Mouse (Mus musculus) CH12.LX (cell line): Measurements from ENCODE around the gene Pfdn2. TPM values are rescaled to one million over a fixed set of nuclear protein-coding genes. Genes with fewer than 3 reads are reported as not detected.

Source experiments
- DNase-seq: peaks from one replicate; pipeline ENCODE4 v3.0.0-alpha.2; 2013; ENCODE audit errors: extremely low read depth
- H3K27ac ChIP-seq: 2 replicates; pipeline ENCODE4 v1.5.1; 2012; ENCODE audit warnings: low read depth, mild to moderate bottlenecking, control low read depth, moderate library complexity; ENCODE audit not compliant: insufficient read depth
- H3K27me3 ChIP-seq: replicated peaks from 2 replicates; pipeline ENCODE3; 2012; ENCODE audit warnings: inconsistent platforms
- H3K36me3 ChIP-seq, 2 experiments: replicated peaks in 1 of 2; 2 replicates each; pipeline versions ENCODE3 to v1.6.1; 2012; ENCODE audit warnings: inconsistent platforms in 1 of 2, low read length in 1 of 2, mild to moderate bottlenecking in 1 of 2, mixed read lengths in 1 of 2, moderate library complexity in 1 of 2; ENCODE audit not compliant: control insufficient read depth in 1 of 2, insufficient read depth in 1 of 2
- H3K4me1 ChIP-seq, 2 experiments: 2 replicates each; pipeline ENCODE4 v1.6.1; 2012; ENCODE audit warnings: inconsistent platforms in 1 of 2, moderate library complexity in 1 of 2; ENCODE audit not compliant: insufficient read depth in 2 of 2, control insufficient read depth in 1 of 2
- H3K4me2 ChIP-seq: 2 replicates; pipeline ENCODE4 v1.6.1; 2012; ENCODE audit warnings: low read depth, mild to moderate bottlenecking, control low read depth; ENCODE audit not compliant: poor library complexity, insufficient read depth, severe bottlenecking
- H3K4me3 ChIP-seq, 3 experiments: fragments of 150-350 bp in 1 of 3; sonication (generic) in 1 of 3; replicated peaks in 1 of 3; 2 replicates each; pipeline versions ENCODE3 to v1.5.1; 2011 to 2012; ENCODE audit warnings: low read depth in 2 of 3, low read length in 2 of 3, mild to moderate bottlenecking in 2 of 3, moderate library complexity in 2 of 3, control low read depth in 1 of 3, improper control_type of control experiment in 1 of 3, inconsistent platforms in 1 of 3, mixed read lengths in 1 of 3; ENCODE audit not compliant: poor library complexity in 1 of 3
- H3K79me2 ChIP-seq: replicated peaks from 2 replicates; pipeline ENCODE4 v1.6.1; 2012; ENCODE audit warnings: mild to moderate bottlenecking, moderate library complexity; ENCODE audit not compliant: control insufficient read depth, poor library complexity, insufficient read depth, severe bottlenecking; ENCODE audit errors: extremely low read depth
- H3K9ac ChIP-seq: 2 replicates; pipeline ENCODE4 v1.6.1; 2012; ENCODE audit warnings: low read depth, mild to moderate bottlenecking, control low read depth, moderate library complexity; ENCODE audit not compliant: insufficient read depth
- H3K9me3 ChIP-seq: replicated peaks from 2 replicates; pipeline ENCODE3; 2012; ENCODE audit warnings: low read length, inconsistent platforms, mixed read lengths
- CHD1 ChIP-seq: IDR thresholded peaks from 2 replicates; pipeline ENCODE4 v1.6.1; 2012; ENCODE audit warnings: low read depth, low read length, improper control_type of control experiment, inconsistent platforms
- CHD2 ChIP-seq: IDR thresholded peaks from 2 replicates; pipeline ENCODE4 v1.6.1; 2011; ENCODE audit warnings: low read length, improper control_type of control experiment
- E2F4 ChIP-seq: IDR thresholded peaks from 2 replicates; pipeline ENCODE4 v1.6.1; 2011; ENCODE audit warnings: low read depth, low read length, improper control_type of control experiment; ENCODE audit not compliant: insufficient replicate concordance
- ELF1 ChIP-seq: IDR thresholded peaks from 2 replicates; pipeline ENCODE4 v1.6.1; 2014; ENCODE audit warnings: low read depth, mild to moderate bottlenecking, inconsistent platforms, low read length, improper control_type of control experiment
- GABPA ChIP-seq: IDR thresholded peaks from 2 replicates; pipeline ENCODE4 v1.6.1; 2012; ENCODE audit warnings: low read depth, low read length, improper control_type of control experiment, inconsistent platforms; ENCODE audit not compliant: insufficient replicate concordance
- HCFC1 ChIP-seq: IDR thresholded peaks from 2 replicates; pipeline ENCODE4 v1.6.1; 2012; ENCODE audit warnings: low read depth, mild to moderate bottlenecking, inconsistent platforms, low read length, improper control_type of control experiment
- IRF4 ChIP-seq: IDR thresholded peaks from 2 replicates; pipeline ENCODE4 v1.6.1; 2014; ENCODE audit warnings: low read depth, mild to moderate bottlenecking, inconsistent platforms, low read length, improper control_type of control experiment
- JUND ChIP-seq: conservative IDR thresholded peaks from 2 replicates; pipeline ENCODE4 v1.6.1; 2011; ENCODE audit warnings: low read depth, low read length, improper control_type of control experiment
- KAT2A ChIP-seq: IDR thresholded peaks from 2 replicates; pipeline ENCODE4 v1.6.1; 2012; ENCODE audit warnings: low read length, improper control_type of control experiment, inconsistent platforms; ENCODE audit not compliant: insufficient replicate concordance
- MAFK ChIP-seq: IDR thresholded peaks from 2 replicates; pipeline ENCODE4 v1.6.1; 2011; ENCODE audit warnings: low read length, improper control_type of control experiment; ENCODE audit not compliant: insufficient replicate concordance
- MAX ChIP-seq: IDR thresholded peaks from 2 replicates; pipeline ENCODE4 v1.6.1; 2011; ENCODE audit warnings: low read length, improper control_type of control experiment
- MAZ ChIP-seq: IDR thresholded peaks from 2 replicates; pipeline ENCODE4 v1.6.1; 2012; ENCODE audit warnings: low read depth, mild to moderate bottlenecking, inconsistent platforms, low read length, improper control_type of control experiment, moderate library complexity
- MEF2A ChIP-seq: IDR thresholded peaks from 2 replicates; pipeline ENCODE4 v1.6.1; 2014; ENCODE audit warnings: low read depth, mild to moderate bottlenecking, inconsistent platforms, low read length, improper control_type of control experiment, borderline replicate concordance
- MXI1 ChIP-seq: IDR thresholded peaks from 2 replicates; pipeline ENCODE4 v1.6.1; 2011; ENCODE audit warnings: mild to moderate bottlenecking, low read depth, low read length, improper control_type of control experiment
- MYC ChIP-seq: IDR thresholded peaks from 2 replicates; pipeline ENCODE4 v1.6.1; 2011; ENCODE audit warnings: low read depth, mild to moderate bottlenecking, improper control_type of control experiment, low read length
- NELFE ChIP-seq: IDR thresholded peaks from 2 replicates; pipeline ENCODE4 v1.6.1; 2011; ENCODE audit warnings: low read depth, low read length, improper control_type of control experiment
- NRF1 ChIP-seq: IDR thresholded peaks from 2 replicates; pipeline ENCODE4 v1.6.1; 2014; ENCODE audit warnings: low read depth, mild to moderate bottlenecking, inconsistent platforms, low read length, improper control_type of control experiment, moderate library complexity
- POLR2A ChIP-seq: IDR thresholded peaks from 2 replicates; pipeline ENCODE4 v1.6.1; 2011; ENCODE audit warnings: low read depth, mild to moderate bottlenecking, improper control_type of control experiment, low read length
- POLR2AphosphoS2 ChIP-seq: IDR thresholded peaks from 2 replicates; pipeline ENCODE4 v1.6.1; 2011; ENCODE audit warnings: low read depth, low read length, improper control_type of control experiment
- RCOR1 ChIP-seq: conservative IDR thresholded peaks from 2 replicates; pipeline ENCODE4 v1.6.1; 2012; ENCODE audit warnings: low read depth, mild to moderate bottlenecking, inconsistent platforms, low read length, improper control_type of control experiment
- SIN3A ChIP-seq: IDR thresholded peaks from 2 replicates; pipeline ENCODE4 v1.6.1; 2012; ENCODE audit warnings: low read length, improper control_type of control experiment, inconsistent platforms
- SMC3 ChIP-seq: IDR thresholded peaks from 2 replicates; pipeline ENCODE4 v1.6.1; 2011; ENCODE audit warnings: low read depth, low read length, improper control_type of control experiment
- TBP ChIP-seq: conservative IDR thresholded peaks from 2 replicates; pipeline ENCODE4 v1.6.1; 2011; ENCODE audit warnings: low read depth, low read length, improper control_type of control experiment
- TCF12 ChIP-seq: IDR thresholded peaks from 2 replicates; pipeline ENCODE4 v1.6.1; 2014; ENCODE audit warnings: low read depth, mild to moderate bottlenecking, inconsistent platforms, low read length, improper control_type of control experiment
- UBTF ChIP-seq: IDR thresholded peaks from 2 replicates; pipeline ENCODE4 v1.6.1; 2012; ENCODE audit warnings: low read depth, mild to moderate bottlenecking, inconsistent platforms, low read length, improper control_type of control experiment, moderate library complexity
- USF1 ChIP-seq: IDR thresholded peaks from 2 replicates; pipeline ENCODE4 v1.6.1; 2014; ENCODE audit warnings: low read depth, mild to moderate bottlenecking, inconsistent platforms, low read length, improper control_type of control experiment
- USF2 ChIP-seq: conservative IDR thresholded peaks from 2 replicates; pipeline ENCODE4 v1.6.1; 2011; ENCODE audit warnings: low read depth, low read length, improper control_type of control experiment
- ZMIZ1 ChIP-seq: IDR thresholded peaks from 2 replicates; pipeline ENCODE4 v1.6.1; 2012; ENCODE audit warnings: low read depth, mild to moderate bottlenecking, inconsistent platforms, low read length, improper control_type of control experiment
- dilution Hi-C: fragments of 300-500 bp; cut with MboI; formaldehyde crosslinking; loops from 2 replicates; pipeline ENCODE4 v1.14.3; 2020; ENCODE audit warnings: low sequenced_read_pairs; ENCODE audit not compliant: extremely low pct_unique_long_range_greater_than_20kb, extremely low pct_ligation_motif_present
- in situ Hi-C: fragments of 300-500 bp; cut with MboI; formaldehyde crosslinking; loops from 3 replicates; pipeline ENCODE4 v1.14.3; 2019; ENCODE audit warnings: low sequenced_read_pairs, low pct_ligation_motif_present, low pct_unique_long_range_greater_than_20kb, mixed read lengths
- polyA plus RNA-seq: library from polyadenylated mRNA; unstranded; fragments of >175 nt; gene quantifications from 2 replicates; pipeline ENCODE4 v1.2.1, GENCODE M21; 2012; ENCODE audit warnings: low read depth; ENCODE audit not compliant: insufficient read length
- total RNA-seq, 2 experiments: library from RNA; depleted of rRNA; stranded (reverse); fragments of 300-350 nt in 1 of 2; fragments of >200 nt in 1 of 2; gene quantifications; 2 replicates each; pipeline ENCODE4 v1.2.3; 2012 to 2014

Gene Pfdn2
- total RNA-seq (2012; rRNA removed) (25.2 and 28.2 TPM in 2 replicates), total RNA-seq (2014; rRNA removed) (32.3 and 33.0 TPM in 2 replicates), polyA plus RNA-seq (292 and 408 TPM in 2 replicates)

- peak within 1 kb of the TSS; percentile 95 to 99 (median 99) for H3K4me3 ChIP-seq
- H3K9ac ChIP-seq, result peak within 1 kb of the TSS; percentile 81
- peaks cover 23 to 58% of the 10 kb centered on the region in 2 experiments for H3K36me3 ChIP-seq
- H3K9me3 ChIP-seq, result peaks cover 5% of the 10 kb centered on the region
- peaks cover 46% of the 10 kb centered on the region for H3K79me2 ChIP-seq
- H3K4me2 ChIP-seq, result peak within 1 kb of the TSS; percentile 76
- in situ Hi-C loops, result no loop called here
- DNase-seq, result peak; percentile 89
- H3K27me3 ChIP-seq, result no peaks in the 10 kb centered on the region
- dilution Hi-C loops, result no loop called here
- peak within 1 kb of the TSS; percentile 8; the same call in 1 of the 2 replicates for H3K27ac ChIP-seq
- H3K4me1 ChIP-seq, result peaks cover 4 to 41% of the 10 kb centered on the region in 2 experiments
- peak; percentile 80; the same call in 1 of the 2 replicates for TF ChIP-seq MAZ
- peak; percentile 76 for TF ChIP-seq IRF4
- TF ChIP-seq MYC, result peak; percentile 46; the same call in 1 of the 2 replicates
- no peak for TF ChIP-seq UBTF
- no peak for TF ChIP-seq CHD2
- TF ChIP-seq ELF1, result peak; percentile 76
- TF ChIP-seq TBP, result 0 out of 2 replicates have a peak, but pooled peaks have one; percentile 57
- peak; percentile 87; the same call in 1 of the 2 replicates for TF ChIP-seq SIN3A
- TF ChIP-seq JUND, result no peak
- no peak for TF ChIP-seq MAFK
- peak; percentile 56 for TF ChIP-seq MEF2A
- TF ChIP-seq MXI1, result peak; percentile 90
- TF ChIP-seq KAT2A, result peak; percentile 82; the same call in 1 of the 2 replicates
- peak; percentile 91 for TF ChIP-seq NELFE
- no peak for TF ChIP-seq E2F4
- TF ChIP-seq POLR2AphosphoS2, result peak; percentile 77; the same call in 1 of the 2 replicates
- TF ChIP-seq NRF1, result peak; percentile 82
- no peak; the same call in 1 of the 2 replicates for TF ChIP-seq GABPA
- TF ChIP-seq POLR2A, result peak; percentile 93
- peak; percentile 94 for TF ChIP-seq TCF12
- peak; percentile 90 for TF ChIP-seq HCFC1
- TF ChIP-seq CHD1, result no peak
- TF ChIP-seq MAX, result peak; percentile 58; the same call in 1 of the 2 replicates
- TF ChIP-seq ZMIZ1, result peak; percentile 88
- TF ChIP-seq USF1, result no peak
- TF ChIP-seq RCOR1, result no peak
- TF ChIP-seq USF2, result no peak
- TF ChIP-seq SMC3, result no peak
Observed at GRCm38 (mm10) chr1:171345225-171346094, at the start of gene Pfdn2, which contains the start of gene Nit1. Gene Pfdn2, plus strand, starts transcription at chr1:171345670. Gene Nit1, minus strand, starts transcription at chr1:171345646.
